Mouse (Mus musculus): ENCODE data around the gene Gm13723. TPM values are rescaled to one million over a fixed set of nuclear protein-coding genes. Genes with fewer than 3 reads are reported as not detected.

The Gm13723 gene
- total RNA-seq (2023) = not detected

DNA sequence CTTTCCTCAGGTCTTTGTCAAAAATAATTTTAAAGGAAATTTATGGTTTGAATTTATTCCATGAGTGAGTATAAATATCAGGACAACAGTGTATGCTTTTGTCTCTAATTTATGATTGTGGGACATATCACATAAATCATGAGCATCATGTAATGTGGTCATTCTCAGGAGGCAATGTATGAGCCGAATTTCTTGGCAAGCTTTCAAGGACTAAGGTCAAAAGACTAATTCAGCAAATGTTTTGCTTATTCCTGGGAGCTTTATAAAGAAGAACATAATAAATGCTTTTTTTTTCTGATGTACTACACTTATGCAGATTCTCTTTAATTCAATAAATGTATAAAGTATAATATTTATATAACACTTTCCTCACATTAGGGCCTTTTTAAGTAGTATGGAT is at the start of gene Gm13723:
Gm13723 (minus strand) TSS at position 101 of the 400 bp plus-strand sequence.

DNA sequence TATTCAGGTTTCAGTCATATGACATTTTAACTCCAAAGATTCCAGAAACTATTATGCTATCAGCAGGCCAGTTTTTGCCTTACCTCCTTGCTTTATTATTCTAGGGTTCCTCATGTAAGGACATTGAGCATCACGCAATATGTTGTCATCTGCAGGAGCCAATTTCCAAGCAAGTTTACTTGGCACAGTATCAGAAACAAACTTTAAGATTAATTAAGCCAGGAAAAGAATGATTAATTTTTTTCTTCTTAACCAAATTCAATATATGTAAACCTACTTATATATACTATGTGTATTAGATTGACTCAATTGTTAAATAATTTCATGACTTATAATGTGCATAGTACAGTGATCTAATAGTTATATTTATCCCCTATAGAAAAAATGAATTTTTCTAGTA is 17.5 kb upstream of the Gm13723 start, which contains the start of gene Olfr1097:
Olfr1097 (minus strand) TSS at position 101 of the 400 bp plus-strand sequence.

DNA sequence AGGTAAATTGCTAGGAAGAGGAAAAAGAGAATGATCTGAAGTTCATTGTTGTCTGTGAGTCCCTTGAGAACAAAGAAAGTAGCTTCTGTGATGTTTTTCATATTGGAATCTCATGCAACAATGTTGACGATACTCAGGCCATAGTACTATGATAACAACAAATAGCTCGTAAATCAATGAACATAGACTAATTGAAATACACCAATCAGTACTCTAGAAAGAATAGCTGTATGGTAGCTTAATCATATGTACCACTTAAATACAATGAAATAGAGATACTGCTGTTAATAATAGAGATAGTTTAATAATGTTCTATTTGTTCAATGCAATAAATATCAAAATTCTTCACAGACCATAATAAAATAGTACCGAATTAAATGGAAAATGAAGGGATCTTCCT is 23.0 kb downstream of the Gm13723 start, which contains the start of gene Olfr1095:
Olfr1095 (minus strand) TSS at position 101 of the 400 bp plus-strand sequence.

DNA sequence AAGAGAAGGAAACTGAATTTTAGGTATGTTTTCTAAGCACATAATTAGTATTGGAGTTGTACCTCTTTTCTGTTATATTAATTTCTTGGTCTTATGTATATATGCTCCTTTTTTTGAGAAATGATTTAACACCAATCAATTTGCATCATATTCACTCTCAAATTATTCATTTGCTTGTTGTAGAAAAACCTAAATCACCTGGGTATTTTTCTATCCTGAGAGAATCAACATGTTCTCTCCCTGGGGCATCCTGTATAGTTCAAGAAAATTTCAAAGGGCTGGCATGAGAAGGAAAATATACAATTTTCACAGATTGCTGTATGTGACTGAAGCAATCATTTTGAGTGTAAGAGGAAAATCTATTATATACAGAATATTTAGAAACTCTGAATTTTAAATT is 50.2 kb downstream of the Gm13723 start, which contains the start of gene Olfr1094:
Olfr1094 (plus strand) TSS at position 301 of the 400 bp plus-strand sequence.

Other genes with a start within 250 kb of the Gm13723 start
- gene Olfr1084, start 235.1 kb downstream of the Gm13723 start, total RNA-seq (2023) = not detected
- not detected for gene Olfr1085, start 212.8 kb downstream of the Gm13723 start, total RNA-seq (2023)
- gene Olfr1086, start 194.7 kb downstream of the Gm13723 start, total RNA-seq (2023) = not detected
- gene Olfr1087, start 176.4 kb downstream of the Gm13723 start, total RNA-seq (2023) = not detected
- gene Olfr1089, start 141.1 kb downstream of the Gm13723 start, total RNA-seq (2023) = not detected
- gene Olfr1090, start 115.8 kb downstream of the Gm13723 start, total RNA-seq (2023) = not detected
- gene Olfr1093, start 92.3 kb downstream of the Gm13723 start, total RNA-seq (2023) = not detected
- not detected for gene Olfr141, start 64.8 kb downstream of the Gm13723 start, total RNA-seq (2023)
- gene Olfr1094, start 50.1 kb downstream of the Gm13723 start, total RNA-seq (2023) = not detected
- gene Olfr1095, start 23.1 kb downstream of the Gm13723 start, total RNA-seq (2023) = not detected
- not detected for gene Olfr1097, start 17.4 kb upstream of the Gm13723 start, total RNA-seq (2023)
- gene Olfr1098, start 49.7 kb upstream of the Gm13723 start, total RNA-seq (2023) = not detected
- not detected for gene Olfr1099, start 85.9 kb upstream of the Gm13723 start, total RNA-seq (2023)
- gene Olfr1100, start 105.2 kb upstream of the Gm13723 start, total RNA-seq (2023) = not detected
- gene Olfr1101, start 116.4 kb upstream of the Gm13723 start, total RNA-seq (2023) = not detected
- not detected for gene Olfr1102, start 123.6 kb upstream of the Gm13723 start, total RNA-seq (2023)
- not detected for gene Olfr1104, start 152.3 kb upstream of the Gm13723 start, total RNA-seq (2023)
- gene Olfr1105, start 161.7 kb upstream of the Gm13723 start, total RNA-seq (2023) = not detected
- not detected for gene Olfr1106, start 177.5 kb upstream of the Gm13723 start, total RNA-seq (2023)
- not detected for gene Olfr1107, start 201.0 kb upstream of the Gm13723 start, total RNA-seq (2023)
- gene Olfr1109, start 221.2 kb upstream of the Gm13723 start, total RNA-seq (2023) = not detected
- not detected for gene Olfr259, start 239.8 kb upstream of the Gm13723 start, total RNA-seq (2023)